Mouse (Mus musculus): ENCODE measurements around the gene Olfr971.

GRCm38 (mm10) chr9:39808560-39808959 lies 28.1 kb upstream of the Olfr971 start, which contains the start of gene Olfr970:
- TF ChIP-seq CTCF (IDR thresholded peaks at IDR 0.05; ENCODE audit: low read depth, low read length): no peak
- TF ChIP-seq GATA1 (IDR thresholded peaks at IDR 0.05; ENCODE audit: borderline replicate concordance, low read length): no peak
